Mouse (Mus musculus) heart, adult 11 months (tissue): ENCODE measurements around the gene Clip4.

ENCODE experiments used
- DNase-seq: peaks from one replicate; pipeline ENCODE4 v3.0.0; 2022

Clip4 gene

GRCm38 (mm10) chr17:71795521-71796205, 27.4 kb downstream of the Clip4 start:
- peak; percentile 94 for DNase-seq

DNA sequence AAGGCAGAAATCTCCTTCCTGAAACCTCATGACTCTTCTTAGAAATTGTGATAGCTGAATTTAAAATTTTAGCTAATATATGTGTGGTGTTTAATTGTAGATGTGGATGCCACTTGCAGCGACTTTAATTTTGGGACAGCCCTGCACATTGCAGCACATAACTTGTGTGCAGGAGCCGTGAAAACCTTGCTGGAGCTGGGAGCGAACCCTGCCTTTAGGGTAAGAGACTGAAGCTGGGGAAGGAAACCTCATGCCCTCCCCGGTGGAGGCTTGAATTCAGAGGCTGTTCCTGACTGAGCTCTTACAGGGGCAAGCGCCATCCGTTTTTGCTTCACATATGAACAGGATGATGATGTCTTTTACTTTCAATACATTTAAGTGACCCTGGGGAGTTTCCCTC, 35.2 kb downstream of the Clip4 start:
- peak; percentile 69 for DNase-seq

DNA sequence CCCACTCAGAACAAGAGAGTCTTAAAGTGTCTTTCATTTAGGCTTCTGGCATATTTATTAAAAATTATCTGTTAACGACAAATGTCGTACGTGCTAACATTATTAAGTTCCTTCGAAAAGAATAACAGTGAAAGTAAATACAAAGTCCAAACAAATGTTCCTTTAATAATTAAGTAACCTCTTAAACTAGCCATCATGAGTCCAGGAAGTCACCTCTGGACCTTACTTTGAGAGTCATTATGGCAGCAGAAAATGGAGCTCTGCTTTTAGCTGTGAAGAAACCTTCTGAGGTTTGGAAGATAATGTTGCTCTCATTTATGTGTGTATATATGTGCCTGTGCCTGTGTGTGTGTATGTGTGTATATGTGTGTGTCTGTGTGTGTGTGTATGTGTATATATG, 35.6 kb downstream of the Clip4 start:
- DNase-seq: no peak

GRCm38 (mm10) chr17:71811070-71811469, 42.8 kb downstream of the Clip4 start:
- peak; percentile 90 for DNase-seq

DNA sequence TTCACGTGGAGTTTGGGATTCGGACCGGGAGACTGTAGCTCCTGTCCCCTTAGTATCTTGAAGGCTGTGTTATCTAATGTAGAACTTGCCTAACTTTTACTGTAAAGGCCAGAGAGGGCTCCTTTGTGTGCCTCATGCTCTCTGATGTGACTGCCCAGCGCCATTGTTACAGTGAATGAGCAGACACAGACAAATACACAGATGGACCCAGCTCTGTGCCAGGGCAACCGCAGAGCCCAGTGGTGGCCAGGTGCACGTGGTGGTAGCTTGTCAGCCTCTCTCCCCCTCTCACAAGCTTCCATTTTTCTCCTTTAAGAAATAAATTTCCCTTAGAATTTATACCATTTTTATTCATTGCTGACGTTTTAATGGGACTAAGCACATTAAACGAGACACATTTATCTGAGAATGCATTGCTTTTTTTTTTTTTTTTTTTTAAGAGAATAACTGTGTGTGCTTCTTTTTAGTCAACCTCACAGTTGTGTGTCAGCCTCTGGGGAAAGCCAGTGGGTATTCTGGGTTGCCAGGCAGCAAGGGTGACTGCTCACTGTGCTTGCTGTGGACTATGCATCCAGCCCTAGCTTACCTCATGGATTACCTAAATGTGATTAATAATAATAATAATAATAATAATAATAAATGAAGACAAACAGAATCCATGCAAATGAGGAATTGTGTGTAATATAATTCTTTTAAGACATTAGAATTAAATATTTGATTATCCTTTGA, 48.0 kb downstream of the Clip4 start:
- DNase-seq: no peak

DNA sequence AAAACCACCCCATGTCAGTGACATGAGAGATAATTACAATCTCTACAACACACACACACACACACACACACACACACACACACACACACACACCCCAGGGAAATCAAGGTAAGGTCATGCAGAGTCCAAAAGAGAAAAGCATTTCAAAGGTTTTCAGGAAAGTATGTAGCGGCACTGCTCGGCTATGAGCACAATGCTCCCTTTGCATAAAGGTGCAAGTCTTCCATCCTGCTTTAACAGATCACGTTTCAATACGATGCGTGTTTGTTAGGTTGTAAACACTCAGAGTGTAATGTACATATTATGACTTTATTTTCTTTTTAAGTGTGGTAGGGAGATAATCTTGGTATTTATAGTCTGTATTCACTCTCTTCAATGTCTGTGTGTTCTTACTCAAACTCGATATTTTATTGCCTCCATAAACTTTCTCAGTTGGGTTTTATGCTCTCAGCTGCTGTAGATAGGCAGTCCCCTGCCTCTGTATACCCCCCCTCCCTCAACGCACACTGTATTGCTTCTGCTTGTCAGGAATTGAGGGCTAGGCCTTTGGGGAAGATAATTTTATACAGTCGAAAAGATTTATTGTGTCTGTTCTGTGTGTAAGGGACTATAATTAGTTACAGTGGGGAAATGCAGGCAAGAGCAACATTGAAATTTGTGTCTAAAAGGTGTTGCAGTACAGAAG, 55.5 kb downstream of the Clip4 start:
- DNase-seq: no peak

DNA sequence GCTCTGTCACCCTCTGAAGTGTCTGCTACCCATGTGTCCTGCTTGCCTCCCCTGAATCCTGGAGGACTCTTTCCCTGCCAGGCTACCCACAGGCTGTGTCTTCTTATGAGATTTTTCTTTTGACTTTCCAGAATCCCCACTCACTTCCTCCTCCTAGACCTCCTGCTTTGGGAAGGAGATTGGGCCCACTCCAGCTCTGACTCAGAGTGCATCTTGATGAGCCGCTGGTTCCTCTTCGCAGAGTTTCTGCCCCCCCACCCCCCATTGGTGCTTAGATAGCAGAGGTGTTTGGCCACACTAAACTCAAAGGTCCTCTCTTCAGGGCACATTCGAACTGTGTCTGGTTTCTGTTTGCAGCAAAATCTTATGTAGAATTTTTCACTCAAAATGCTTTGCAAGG, 58.3 kb downstream of the Clip4 start:
- no peak for DNase-seq

- no peak for DNase-seq
Observed at GRCm38 (mm10) chr17:71827627-71828026, 59.4 kb downstream of the Clip4 start.

GRCm38 (mm10) chr17:71828647-71829414, 60.6 kb downstream of the Clip4 start:
- no peak for DNase-seq

GRCm38 (mm10) chr17:71831960-71832359, 63.7 kb downstream of the Clip4 start:
- no peak for DNase-seq

- no peak for DNase-seq
Observed at GRCm38 (mm10) chr17:71862184-71862583, 93.9 kb downstream of the Clip4 start.

GRCm38 (mm10) chr17:71862895-71863294, 94.6 kb downstream of the Clip4 start:
- DNase-seq: no peak

GRCm38 (mm10) chr17:71864039-71864438, 95.8 kb downstream of the Clip4 start:
- no peak for DNase-seq

DNA sequence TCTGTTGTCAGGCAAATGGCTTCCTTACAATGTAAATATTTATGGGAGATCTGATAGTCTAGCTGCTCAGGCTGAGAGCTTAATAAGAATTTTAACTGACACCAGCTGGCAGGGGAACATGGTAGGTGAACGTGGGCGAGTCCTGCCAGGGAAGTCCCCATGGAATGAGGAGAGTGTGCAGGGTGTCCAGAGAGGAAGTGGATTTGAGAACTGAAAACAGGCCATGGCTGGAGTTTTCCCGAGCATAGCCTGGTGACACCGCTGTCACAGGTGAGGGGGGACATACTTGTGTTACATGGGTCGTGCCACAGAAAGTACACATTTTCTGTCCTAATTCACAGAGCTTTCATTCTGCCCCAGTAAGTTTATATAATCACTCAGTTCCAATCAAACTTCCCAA, 97.2 kb downstream of the Clip4 start:
- no peak for DNase-seq

DNA sequence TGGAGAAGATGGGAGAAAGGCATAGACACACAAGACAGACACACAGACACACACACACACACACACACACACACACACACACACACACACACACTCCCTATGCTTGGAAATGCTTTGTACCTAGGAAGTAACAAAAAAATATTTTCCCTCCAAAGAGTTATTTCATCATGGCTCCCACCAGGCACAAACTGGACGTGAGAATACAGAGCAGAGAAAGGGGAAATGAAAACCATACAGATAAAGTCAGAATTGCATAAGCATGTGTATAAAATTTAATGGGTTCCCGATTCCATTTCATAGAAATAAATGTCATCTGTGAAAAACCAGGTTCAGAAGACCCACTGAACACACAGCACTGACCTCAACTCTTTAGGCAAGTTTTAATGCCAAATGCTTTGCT, 99.6 kb downstream of the Clip4 start:
- no peak for DNase-seq

DNA sequence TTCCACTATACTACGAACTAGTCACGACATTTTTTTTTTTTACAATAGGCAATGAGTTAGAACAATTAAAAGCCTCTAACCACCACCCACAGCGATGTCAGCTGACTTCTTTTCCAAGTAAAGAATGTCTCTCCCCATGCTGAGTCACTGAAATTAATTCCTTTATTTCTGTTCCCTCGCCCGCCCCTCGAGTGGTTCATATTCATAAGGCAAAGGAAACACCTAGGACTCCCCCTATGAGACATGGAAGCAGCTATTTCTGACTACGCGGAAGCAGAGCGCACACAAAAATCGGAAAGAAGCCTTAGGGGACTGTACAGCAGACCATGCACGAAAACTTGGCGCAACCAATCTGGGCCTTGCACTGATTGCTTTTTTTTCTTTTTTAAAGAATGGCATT, 100.6 kb downstream of the Clip4 start:
- DNase-seq: peak; percentile 82

DNA sequence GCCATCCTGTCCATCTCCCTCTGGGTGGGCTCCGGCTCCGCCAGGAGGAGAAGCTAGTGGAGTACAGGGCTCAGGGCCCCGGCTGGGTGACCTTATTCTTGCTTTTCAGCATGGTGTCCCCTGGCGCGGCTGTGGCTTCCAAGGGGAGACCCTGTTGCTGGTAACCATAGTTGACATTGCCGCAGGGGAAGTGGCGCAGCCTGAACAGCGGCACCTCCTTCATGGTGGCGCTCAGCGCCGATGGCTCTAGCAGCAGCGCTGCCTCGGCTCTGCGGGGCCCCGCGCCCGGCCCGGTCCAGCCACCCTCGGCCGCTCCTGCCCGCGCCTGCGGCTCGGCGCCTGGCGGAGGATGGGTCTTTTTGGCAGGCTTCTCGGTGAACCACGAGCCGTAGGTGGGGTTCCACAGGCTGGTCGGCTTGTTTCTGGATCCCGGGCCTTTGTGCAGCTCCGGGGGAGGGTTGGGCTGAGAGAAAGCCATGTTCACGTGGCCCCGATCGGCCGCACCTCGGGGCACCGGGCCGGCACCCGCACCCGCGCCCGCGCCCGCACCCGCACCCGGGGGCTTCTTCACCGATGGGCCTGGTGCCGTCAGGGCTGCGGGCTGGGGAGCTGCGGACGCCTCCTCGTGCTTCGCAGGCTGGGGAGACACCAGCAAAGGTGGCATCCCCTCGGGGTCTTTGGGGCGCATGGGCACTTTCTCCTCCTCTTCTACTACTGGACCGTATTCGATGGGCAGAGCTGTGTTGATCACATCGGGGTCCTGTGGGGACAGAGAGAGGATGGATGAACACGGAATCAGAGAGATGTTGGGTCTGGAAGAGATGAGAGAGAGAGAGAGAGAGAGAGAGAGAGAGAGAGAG, 101.3 kb downstream of the Clip4 start:
- peak; percentile 91 for DNase-seq

DNA sequence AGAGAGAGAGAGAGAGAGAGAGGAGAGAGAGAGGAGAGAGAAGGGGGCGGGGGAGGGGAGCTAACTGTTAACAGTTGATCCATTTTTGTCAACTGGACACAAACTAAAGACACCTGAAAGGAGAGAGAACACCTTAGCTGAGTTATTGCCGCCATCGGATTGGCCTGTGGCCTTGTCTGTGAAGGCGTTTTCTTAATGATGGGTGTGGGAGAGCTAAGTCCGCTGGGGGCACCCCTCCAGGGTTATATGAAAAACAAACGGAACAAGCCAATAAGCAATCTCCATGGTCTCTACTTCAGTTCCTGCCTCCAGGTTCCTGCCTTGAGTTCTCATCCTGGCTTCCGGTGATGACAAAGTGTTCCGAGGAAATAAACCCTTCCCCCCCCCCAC, 102.0 kb downstream of the Clip4 start:
- DNase-seq: peak; percentile 66

GRCm38 (mm10) chr17:71870641-71871040, 102.4 kb downstream of the Clip4 start:
- peak; percentile 76 for DNase-seq

GRCm38 (mm10) chr17:71871981-71872380, 103.7 kb downstream of the Clip4 start:
- peak; percentile 86 for DNase-seq

- peak; percentile 76 for DNase-seq
Observed at GRCm38 (mm10) chr17:71872976-71873375, 104.7 kb downstream of the Clip4 start.

- DNase-seq: no peak
Observed at GRCm38 (mm10) chr17:71874077-71874476, 105.8 kb downstream of the Clip4 start.
